Mouse (Mus musculus): ENCODE measurements at regions not wholly inside any gene's neighbourhood (a gene's known extent, or its start where the extent isn't known, plus 50 kb on each side); places are given as distances from the start of the nearest gene placed in this dataset.

GRCm38 (mm10) chr1:73547877-73548276 lies 532.2 kb upstream of the Tnp1 start:
- DNase-seq (ENCODE audit: low read depth in 2 of 2, low spot score in 2 of 2): no peak

- no peak for DNase-seq (ENCODE audit: low read depth in 2 of 2, low spot score in 2 of 2)
Measured at GRCm38 (mm10) chr1:73545401-73545800, 529.7 kb upstream of the Tnp1 start.

GRCm38 (mm10) chr1:73541371-73541770 lies 525.7 kb upstream of the Tnp1 start:
- no peak for DNase-seq (ENCODE audit: low read depth in 2 of 2, low spot score in 2 of 2)

GRCm38 (mm10) chr1:73538420-73538871 lies 522.7 kb upstream of the Tnp1 start:
- no peak for DNase-seq (ENCODE audit: low read depth in 2 of 2, low spot score in 2 of 2)

- no peak for DNase-seq (ENCODE audit: low read depth in 2 of 2, low spot score in 2 of 2)
Measured at GRCm38 (mm10) chr1:73535726-73536265, 520.1 kb upstream of the Tnp1 start.

GRCm38 (mm10) chr1:73533526-73533925 lies 517.8 kb upstream of the Tnp1 start:
- DNase-seq (ENCODE audit: low read depth in 2 of 2, low spot score in 2 of 2): no peak

- no peak for DNase-seq (ENCODE audit: low read depth in 2 of 2, low spot score in 2 of 2)
Measured at GRCm38 (mm10) chr1:73532316-73532715, 516.6 kb upstream of the Tnp1 start.

- no peak for DNase-seq (ENCODE audit: low read depth in 2 of 2, low spot score in 2 of 2)
Measured at GRCm38 (mm10) chr1:73531831-73532230, 516.1 kb upstream of the Tnp1 start.

- DNase-seq (ENCODE audit: low read depth in 2 of 2, low spot score in 2 of 2): no peak
Measured at GRCm38 (mm10) chr1:73530326-73530725, 514.6 kb upstream of the Tnp1 start.

GRCm38 (mm10) chr1:73528623-73529022 lies 512.9 kb upstream of the Tnp1 start:
- no peak for DNase-seq (ENCODE audit: low read depth in 2 of 2, low spot score in 2 of 2)

- DNase-seq (ENCODE audit: low read depth in 2 of 2, low spot score in 2 of 2): no peak
Measured at GRCm38 (mm10) chr1:73516441-73516840, 500.7 kb upstream of the Tnp1 start.

- DNase-seq (ENCODE audit: low read depth in 2 of 2, low spot score in 2 of 2): no peak
Measured at GRCm38 (mm10) chr1:73515781-73516180, 500.1 kb upstream of the Tnp1 start.

GRCm38 (mm10) chr1:73513822-73514221 lies 498.1 kb upstream of the Tnp1 start:
- DNase-seq (ENCODE audit: low read depth in 2 of 2, low spot score in 2 of 2): no peak

- no peak for DNase-seq (ENCODE audit: low read depth in 2 of 2, low spot score in 2 of 2)
Measured at GRCm38 (mm10) chr1:73512836-73513235, 497.1 kb upstream of the Tnp1 start.

- no peak for DNase-seq (ENCODE audit: low read depth in 2 of 2, low spot score in 2 of 2)
Measured at GRCm38 (mm10) chr1:73507071-73507754, 491.5 kb upstream of the Tnp1 start.

- DNase-seq (ENCODE audit: low read depth in 2 of 2, low spot score in 2 of 2): no peak
Measured at GRCm38 (mm10) chr1:73503611-73504010, 487.9 kb upstream of the Tnp1 start.

- no peak for DNase-seq (ENCODE audit: low read depth in 2 of 2, low spot score in 2 of 2)
Measured at GRCm38 (mm10) chr1:73500671-73501070, 485.0 kb upstream of the Tnp1 start.

- no peak for DNase-seq (ENCODE audit: low read depth in 2 of 2, low spot score in 2 of 2)
Measured at GRCm38 (mm10) chr1:73495971-73496749, 480.5 kb upstream of the Tnp1 start.

GRCm38 (mm10) chr1:73481956-73482355 lies 466.2 kb upstream of the Tnp1 start:
- DNase-seq (ENCODE audit: low read depth in 2 of 2, low spot score in 2 of 2): no peak

- DNase-seq (ENCODE audit: low read depth in 2 of 2, low spot score in 2 of 2): no peak
Measured at GRCm38 (mm10) chr1:73479349-73479920, 463.7 kb upstream of the Tnp1 start.

GRCm38 (mm10) chr1:73460598-73460997 lies 444.9 kb upstream of the Tnp1 start:
- no peak for DNase-seq (ENCODE audit: low read depth in 2 of 2, low spot score in 2 of 2)

All from CD8-positive naive resting alpha-beta T cell, adult 2 months (primary cell).